Mouse (Mus musculus) heart, adult 8-10 months (tissue): ENCODE results near the gene Dock9. TPM values are rescaled to one million over a fixed set of nuclear protein-coding genes. Genes with fewer than 3 reads are reported as not detected.

Experiments
- DNase-seq: peaks from one replicate; pipeline ENCODE4 v3.0.0; 2022; ENCODE audit warnings: low spot score
- total RNA-seq, 4 experiments: library from RNA; stranded (reverse); gene quantifications; 2 replicates each; pipeline ENCODE4 v1.2.4; 2022

Gene Dock9
- total RNA-seq, 4 experiments from 2014 or later, result 23.6 to 29.0 (median 26.3) TPM

DNA sequence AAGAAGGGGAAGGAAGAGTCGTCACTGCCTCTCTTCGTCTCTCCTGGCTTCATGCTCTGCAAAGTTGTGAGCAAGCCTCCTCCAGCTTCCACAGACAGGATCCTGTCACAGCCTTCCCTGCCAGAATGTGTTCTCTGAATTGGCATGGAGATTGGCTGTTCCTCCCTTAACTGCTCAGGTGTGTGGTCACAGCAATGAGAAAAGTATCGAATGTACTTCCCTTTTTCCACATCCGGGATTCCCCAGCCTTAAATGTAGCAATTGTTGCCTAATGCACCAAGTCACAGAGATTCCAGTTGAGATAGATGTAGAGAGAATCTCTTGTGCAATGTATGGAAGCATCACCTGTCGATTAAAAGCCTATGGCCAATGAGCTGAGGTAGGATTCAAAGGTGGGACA lies 280.8 kb downstream of the Dock9 start:
- no peak for DNase-seq

DNA sequence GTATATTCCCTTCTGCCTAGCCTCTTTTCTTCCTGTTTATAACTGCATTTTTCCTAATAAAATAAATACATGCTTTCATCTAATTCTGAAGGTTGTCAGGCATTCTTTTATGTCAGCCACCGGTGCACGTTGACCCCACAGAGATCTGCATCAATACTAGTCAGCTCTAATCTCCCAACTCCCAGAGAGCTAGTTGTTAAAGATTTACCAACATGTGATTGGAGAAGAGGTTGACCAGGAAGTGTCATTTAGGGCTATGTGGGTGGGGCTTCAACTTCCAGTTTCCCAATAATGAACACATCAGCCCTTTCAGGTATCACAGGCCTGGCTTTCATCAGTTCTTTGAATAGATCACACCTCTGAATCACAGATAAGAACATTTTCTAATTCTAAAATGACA lies 288.7 kb downstream of the Dock9 start:
- no peak for DNase-seq

DNA sequence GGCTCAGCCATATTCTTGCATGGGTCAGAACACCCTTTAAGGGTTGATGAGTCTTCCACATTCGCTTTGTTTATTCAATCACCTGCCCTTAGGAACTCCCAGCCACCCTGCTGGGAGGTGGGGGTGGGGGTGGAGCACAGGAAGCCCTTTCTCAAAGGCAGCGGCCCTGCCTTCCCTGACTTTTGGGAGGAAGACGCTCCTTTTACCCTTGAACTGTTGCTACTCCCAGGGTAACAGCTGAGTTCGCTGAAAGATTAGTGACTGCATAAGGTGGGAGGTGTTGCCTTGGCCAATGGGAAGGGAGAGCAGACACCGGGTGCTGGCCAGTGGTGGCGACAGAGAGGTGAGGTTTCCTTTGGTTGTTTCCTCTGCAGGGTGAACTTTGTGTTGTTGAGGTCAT lies 291.3 kb downstream of the Dock9 start:
- no peak for DNase-seq

- no peak for DNase-seq
Observed at GRCm38 (mm10) chr14:121505485-121505860, 292.2 kb downstream of the Dock9 start.

GRCm38 (mm10) chr14:121504781-121505484 lies 292.7 kb downstream of the Dock9 start, which contains the start of gene Slc15a1:
Slc15a1 (minus strand) TSS chr14:121505252.
- no peak for DNase-seq

- DNase-seq, result no peak
Observed at GRCm38 (mm10) chr14:121500577-121500976, 297.1 kb downstream of the Dock9 start.

GRCm38 (mm10) chr14:121499769-121500168 lies 297.9 kb downstream of the Dock9 start:
- no peak for DNase-seq

- DNase-seq, result no peak
Observed at GRCm38 (mm10) chr14:121497800-121498199, 299.8 kb downstream of the Dock9 start.

DNA sequence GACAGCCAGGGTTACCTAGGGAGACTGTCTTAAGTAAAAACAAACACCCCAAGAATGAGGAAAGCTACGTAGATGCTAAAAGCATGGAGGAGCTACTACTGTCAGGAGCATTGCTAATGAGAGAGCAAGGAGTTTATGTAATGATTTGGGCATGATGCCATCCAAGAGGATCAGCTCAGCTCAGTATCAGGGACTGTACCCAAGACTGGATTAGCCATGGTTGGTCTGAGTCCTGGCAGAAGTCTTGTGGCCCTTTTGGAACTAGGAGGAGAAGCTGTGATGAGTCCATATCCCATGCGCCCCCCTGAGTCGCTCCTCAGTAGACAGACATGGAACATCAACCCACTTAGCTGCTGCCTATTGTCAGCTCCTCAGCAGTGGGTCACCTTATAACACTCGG lies 301.9 kb downstream of the Dock9 start:
- DNase-seq, result no peak

DNA sequence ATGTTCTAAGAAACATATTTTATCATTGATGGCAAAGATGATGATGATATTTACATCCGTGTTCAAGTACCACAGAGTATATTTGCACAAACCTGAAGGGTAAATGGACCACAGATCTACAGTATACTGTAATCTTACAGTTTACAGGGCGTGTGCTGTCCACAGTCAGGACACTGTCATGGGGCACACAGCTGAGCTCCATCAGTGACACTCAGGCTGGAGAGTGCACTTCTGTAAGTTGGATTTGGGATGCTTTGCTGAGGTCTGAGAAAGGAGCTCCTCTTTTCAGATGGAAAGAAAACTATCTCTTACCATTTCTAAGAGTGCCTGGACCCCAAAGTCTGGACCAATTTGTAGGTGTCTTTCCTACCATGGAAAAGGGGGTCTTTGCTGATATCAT lies 302.5 kb downstream of the Dock9 start:
- no peak for DNase-seq

- DNase-seq, result no peak
Observed at GRCm38 (mm10) chr14:121494238-121494637, 303.4 kb downstream of the Dock9 start.

DNA sequence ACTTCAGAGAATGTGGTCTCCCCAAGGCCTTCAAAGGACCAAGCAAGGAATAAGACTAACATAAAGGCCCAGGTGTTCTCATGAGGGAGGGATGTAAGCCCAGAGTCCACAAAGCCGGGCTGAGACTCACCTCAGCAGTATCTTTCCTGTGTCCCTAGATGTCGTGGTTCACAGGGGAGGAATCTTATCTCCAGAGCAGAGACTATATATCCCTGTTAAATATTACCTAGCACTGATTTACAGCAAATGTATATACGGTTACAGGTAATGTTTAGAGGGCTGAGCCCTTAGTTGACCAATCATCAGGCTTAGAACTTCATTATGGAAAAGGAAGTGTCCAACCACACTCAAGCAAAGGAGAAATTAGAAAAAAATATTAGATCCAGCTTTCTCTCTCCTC lies 303.9 kb downstream of the Dock9 start:
- no peak for DNase-seq

- DNase-seq, result no peak
Observed at GRCm38 (mm10) chr14:121492328-121492727, 305.3 kb downstream of the Dock9 start.

Other genes with a start within 250 kb of the Dock9 start
- gene Ubac2, start 80.8 kb upstream of the Dock9 start, total RNA-seq, result 10 to 100 TPM; 30.4 to 31.5 (median 30.8) TPM
- gene Gpr18, start 117.9 kb upstream of the Dock9 start, total RNA-seq, result under 1 TPM in 3 of 4 experiments, not detected in 1; 0.16 to 0.23 (median 0.19) TPM
- 1 to 10 TPM in 3 of 4 experiments, under 1 TPM in 1; 0.87 to 1.7 (median 1.1) TPM for gene Gpr183, start 167.4 kb upstream of the Dock9 start, total RNA-seq
- gene Timm8a2, start 236.8 kb upstream of the Dock9 start, total RNA-seq, result not detected